Mouse (Mus musculus) liver, postnatal 0 days (tissue): Measurements from ENCODE around the gene Cbr2.

Experiments used
- CTCF ChIP-seq: sonication (generic); IDR thresholded peaks from 2 replicates; pipeline ENCODE4 v1.5.1; 2016; ENCODE audit warnings: antibody characterized with exemption, low read depth
- EP300 ChIP-seq: IDR thresholded peaks from 2 replicates; pipeline ENCODE4 v1.6.1; 2016; ENCODE audit warnings: antibody characterized with exemption, low read depth, mild to moderate bottlenecking

GRCm38 (mm10) chr11:120683536-120683935 is 48.4 kb downstream of the Cbr2 start:
- TF ChIP-seq CTCF (no peak), EP300 (no peak)
